Mouse (Mus musculus) cerebellum, adult 2 months (tissue): ENCODE results near the gene Znrf4. TPM values are rescaled to one million over a fixed set of nuclear protein-coding genes. Genes with fewer than 3 reads are reported as not detected.

Source experiments
- DNase-seq, 2 experiments: peaks; one replicate each; pipeline ENCODE4 v3.0.0; 2021
- H3K27ac ChIP-seq: fragments of 200-500 bp; 2 replicates; pipeline ENCODE4 v1.5.1; 2012; ENCODE audit warnings: low read length, control low read depth, inconsistent platforms; ENCODE audit not compliant: insufficient read depth
- H3K27me3 ChIP-seq: fragments of 200-500 bp; 2 replicates; pipeline ENCODE4 v1.6.1; 2012; ENCODE audit warnings: inconsistent platforms, mild to moderate bottlenecking, low read length, moderate library complexity; ENCODE audit not compliant: control insufficient read depth, insufficient read depth
- H3K4me1 ChIP-seq: fragments of 200-500 bp; 2 replicates; pipeline ENCODE4 v1.6.1; 2011; ENCODE audit warnings: low read length; ENCODE audit not compliant: control insufficient read depth, insufficient read depth
- H3K4me3 ChIP-seq: fragments of 200-500 bp; replicated peaks from 2 replicates; pipeline ENCODE3; 2011; ENCODE audit warnings: mild to moderate bottlenecking, low read depth, low read length, control low read depth; ENCODE audit not compliant: insufficient read depth
- CTCF ChIP-seq: fragments of 200-500 bp; IDR thresholded peaks from 2 replicates; pipeline ENCODE4 v1.5.1; 2011; ENCODE audit warnings: low read depth, mild to moderate bottlenecking, control low read depth, low read length, moderate library complexity, borderline replicate concordance; ENCODE audit not compliant: insufficient read depth
- POLR2A ChIP-seq: fragments of 200-500 bp; IDR thresholded peaks from 2 replicates; pipeline ENCODE4 v1.6.1; 2011; ENCODE audit warnings: low read length, control low read depth, borderline replicate concordance; ENCODE audit not compliant: insufficient read depth
- WGBS: fragments of 180-500 bp; shearing (Covaris S2); methylation state at CpG from one replicate; pipeline ENCODE4 v1.1.7; 2018; 5-methylcytosine and 5-hydroxymethylcytosine counted together
- polyA plus RNA-seq: library from polyadenylated mRNA; depleted of rRNA; stranded (reverse); fragments of >200 nt; gene quantifications from 2 replicates; pipeline ENCODE4 v1.2.3, GENCODE M21; 2012

Gene Znrf4
- polyA plus RNA-seq, 1 experiment, result not detected

DNA sequence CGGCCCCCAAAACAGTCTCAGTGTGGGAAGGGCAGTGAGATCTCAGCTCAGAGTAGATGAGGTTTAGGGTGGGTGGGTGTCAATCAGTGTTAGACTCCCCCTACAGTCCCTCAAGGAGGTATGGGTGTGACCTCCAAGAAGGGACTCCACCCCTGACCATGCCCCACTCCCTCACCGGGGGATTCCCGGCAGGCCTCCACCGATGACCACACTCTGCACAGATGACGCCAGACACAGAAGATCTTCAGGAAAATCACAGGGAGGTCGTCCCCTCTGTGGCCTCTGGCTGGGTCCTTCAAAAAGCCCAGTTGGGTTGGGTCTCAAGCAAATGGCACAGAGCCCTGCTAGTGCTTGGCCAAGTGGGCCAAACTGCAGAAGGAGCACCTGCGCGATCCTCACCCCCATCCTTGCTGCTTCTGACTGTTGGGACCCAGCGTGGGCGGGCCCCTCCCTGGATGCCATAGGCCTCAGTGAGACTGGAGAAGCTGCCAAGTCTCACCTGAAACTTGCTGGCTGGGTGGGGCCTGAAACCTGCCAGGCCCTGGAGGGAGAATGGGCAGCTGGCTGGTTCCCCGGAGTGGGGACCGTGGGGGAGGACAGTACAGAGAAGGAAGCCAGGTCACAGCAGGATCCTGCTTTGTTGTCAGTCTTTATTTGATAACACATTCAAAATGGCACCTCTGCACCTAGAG, 38.7 kb upstream of the Znrf4 start:
- peak in 1 of 2 experiments; percentile 25 for DNase-seq
- H3K4me1 ChIP-seq, result peaks cover 24% of the 10 kb centered on the region
- WGBS, result 58% methylated on average over 12 of the region's 12 CpGs
- H3K27me3 ChIP-seq, result no peaks in the 10 kb centered on the region
- H3K27ac ChIP-seq, result no peak overlapping the region
- no peak overlapping the region for H3K4me3 ChIP-seq
- no peak for TF ChIP-seq CTCF
- no peak for TF ChIP-seq POLR2A

DNA sequence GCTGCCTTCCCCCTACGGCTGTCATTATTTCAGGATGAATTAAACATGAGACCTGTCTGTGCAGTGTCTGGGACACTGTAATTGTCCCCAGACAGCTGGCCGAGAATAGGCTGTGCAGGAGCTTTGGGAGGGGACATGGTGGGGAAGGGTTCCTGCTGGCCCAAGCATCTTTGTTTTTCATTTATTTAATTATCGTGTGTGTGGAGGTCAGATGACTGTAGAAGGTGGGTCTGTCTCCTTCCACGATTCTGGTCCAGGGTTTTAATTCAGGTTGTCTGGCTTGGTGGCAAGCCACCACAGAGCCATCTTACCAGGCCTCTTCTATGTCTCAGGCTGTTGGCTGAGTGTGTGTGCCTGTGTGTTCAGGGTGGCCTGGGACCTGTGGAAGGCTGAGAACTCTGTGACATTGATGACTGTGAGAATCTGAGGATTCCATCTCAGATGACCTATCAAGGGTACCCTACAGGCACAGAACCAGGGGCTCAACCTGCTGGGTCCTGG, 36.4 kb upstream of the Znrf4 start:
- TF ChIP-seq POLR2A, result no peak
- no peak for TF ChIP-seq CTCF
- peak in 1 of 2 experiments; percentile 14 for DNase-seq
- no peak overlapping the region for H3K4me3 ChIP-seq
- WGBS, result 68% methylated on average over 4 of the region's 4 CpGs
- H3K4me1 ChIP-seq, result peaks cover 24% of the 10 kb centered on the region
- H3K27ac ChIP-seq, result no peak overlapping the region
- H3K27me3 ChIP-seq, result no peaks in the 10 kb centered on the region

DNA sequence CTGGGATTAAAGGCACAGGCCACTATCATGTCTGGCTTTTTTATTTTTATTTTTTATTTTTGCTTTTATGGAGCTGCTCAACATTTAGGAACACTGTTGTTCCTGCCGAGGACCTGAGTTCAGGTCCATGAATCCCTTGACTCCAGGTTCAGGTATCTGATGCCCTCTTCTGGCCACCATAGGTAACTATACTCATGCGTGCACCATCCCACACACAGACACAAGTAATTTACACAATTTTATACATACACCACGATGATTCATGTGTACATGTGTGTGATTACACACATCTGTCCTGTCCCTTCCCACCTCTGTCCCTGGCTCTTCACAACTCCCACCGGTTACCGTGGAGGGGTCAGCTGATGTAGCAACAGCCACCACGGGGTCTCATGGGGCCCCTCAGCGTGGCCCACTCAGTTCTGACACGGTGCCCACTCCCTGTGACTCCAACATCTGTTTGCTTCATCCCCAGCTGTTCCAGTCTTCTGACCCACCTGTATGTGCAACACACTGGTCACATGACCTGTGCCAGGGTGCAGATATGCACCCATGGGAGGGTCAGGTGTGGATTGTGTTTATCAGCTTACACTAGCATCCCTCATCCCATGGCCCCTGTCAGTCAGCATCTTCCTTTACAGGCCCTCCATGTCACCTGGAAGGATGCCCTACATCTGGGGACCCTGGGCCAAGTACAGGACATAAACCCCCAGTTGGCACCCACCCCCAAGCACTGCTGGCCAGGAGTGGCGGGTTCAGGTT, 35.8 kb upstream of the Znrf4 start:
- peak in 1 of 2 experiments; percentile 27 for DNase-seq
- TF ChIP-seq POLR2A (no peak), CTCF (peak; percentile 47; the same call in 1 of the 2 replicates)
- no peak overlapping the region for H3K27ac ChIP-seq
- WGBS, result 40% methylated on average over 9 of the region's 9 CpGs
- H3K4me1 ChIP-seq, result peaks cover 24% of the 10 kb centered on the region
- H3K4me3 ChIP-seq, result no peak overlapping the region
- no peaks in the 10 kb centered on the region for H3K27me3 ChIP-seq

DNA sequence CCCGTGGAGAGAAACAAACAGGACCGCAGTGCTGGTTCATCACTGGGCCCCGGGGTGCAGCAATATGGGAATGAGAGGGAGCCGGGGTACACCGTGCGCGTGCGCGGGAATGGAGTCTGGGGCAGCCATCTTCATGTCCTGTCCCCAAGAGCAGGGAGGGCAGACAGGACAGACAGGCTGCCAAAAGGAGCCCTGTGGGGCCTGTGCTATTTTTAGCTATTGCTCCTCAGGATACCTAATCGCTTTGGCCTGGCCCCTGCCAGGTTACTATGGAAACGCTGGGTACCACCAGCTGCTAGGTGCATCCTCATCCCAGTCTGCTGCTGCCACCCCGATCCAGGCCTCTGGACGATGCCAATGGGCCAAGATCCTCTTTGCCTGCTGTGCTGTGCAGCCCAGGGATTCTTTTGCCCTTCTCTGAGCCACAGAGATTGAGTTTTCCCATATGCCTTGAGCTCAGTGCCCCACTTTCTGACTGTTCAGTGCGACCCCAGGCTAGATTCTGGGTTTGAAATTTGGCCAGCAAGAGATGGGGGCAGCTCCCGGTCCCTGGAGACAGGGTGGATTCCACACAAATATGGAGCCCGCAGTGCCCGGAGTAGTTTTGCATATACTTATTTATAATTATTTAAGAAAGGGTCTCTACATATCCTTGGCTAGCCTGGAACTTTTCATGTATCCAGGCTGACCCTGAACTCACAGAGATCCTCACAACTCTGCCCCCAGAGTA, 35.0 kb upstream of the Znrf4 start:
- peaks cover 24% of the 10 kb centered on the region for H3K4me1 ChIP-seq
- WGBS, result 8% methylated on average over 17 of the region's 17 CpGs
- peak overlapping the region; percentile 45 for H3K27ac ChIP-seq
- peak; percentile 88 to 95 for DNase-seq
- no peaks in the 10 kb centered on the region for H3K27me3 ChIP-seq
- H3K4me3 ChIP-seq, result no peak overlapping the region
- TF ChIP-seq POLR2A (no peak), CTCF (no peak)

DNA sequence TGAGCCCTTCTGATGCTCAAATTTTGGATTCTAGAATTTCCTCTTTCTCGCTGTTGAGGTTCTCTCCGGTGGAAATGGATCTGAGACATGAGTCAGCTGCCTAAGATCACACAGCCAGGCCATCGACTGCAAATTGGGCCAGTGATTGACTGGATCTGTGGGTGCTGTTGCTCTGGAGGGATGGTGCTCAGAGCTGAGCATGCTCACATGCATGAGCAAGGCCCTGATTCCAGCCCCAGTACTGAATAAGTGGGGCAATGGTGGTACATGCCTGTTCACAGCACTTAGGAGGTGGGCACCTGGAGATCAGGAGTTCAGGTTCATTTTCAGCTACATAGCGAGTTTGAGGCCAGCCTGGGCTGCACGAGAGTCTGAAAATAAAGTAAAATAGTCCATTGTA, 34.3 kb upstream of the Znrf4 start:
- 63% methylated on average over 5 of the region's 5 CpGs for WGBS
- no peak for TF ChIP-seq POLR2A
- no peak for TF ChIP-seq CTCF
- Histone ChIP-seq H3K4me3 (no peak overlapping the region), H3K27me3 (no peaks in the 10 kb centered on the region), H3K27ac (peak overlapping the region; percentile 45), H3K4me1 (peaks cover 24% of the 10 kb centered on the region)
- DNase-seq, result no peak

DNA sequence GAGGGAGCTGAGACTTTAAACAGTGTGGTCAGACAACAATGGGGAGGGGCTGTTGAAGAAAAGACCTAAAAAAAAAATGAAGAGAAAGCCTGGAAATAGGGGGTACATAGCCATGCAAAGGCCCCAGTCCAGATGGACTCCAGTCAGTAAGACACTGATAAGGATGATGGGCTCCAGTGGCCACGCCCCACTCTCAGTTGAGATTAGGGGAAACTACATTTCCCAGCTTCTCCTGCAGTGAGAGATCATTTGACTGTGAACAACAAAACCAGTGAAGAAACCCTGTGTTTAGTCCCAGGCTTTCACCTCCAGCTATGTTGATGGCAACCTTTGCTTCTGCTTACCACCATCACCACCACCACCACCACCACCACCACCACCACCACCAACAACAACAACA, 33.7 kb upstream of the Znrf4 start:
- Histone ChIP-seq H3K4me3 (no peak overlapping the region), H3K27me3 (no peaks in the 10 kb centered on the region), H3K4me1 (peaks cover 19% of the 10 kb centered on the region), H3K27ac (no peak overlapping the region)
- 88% methylated on average over 1 of the region's 1 CpGs for WGBS
- DNase-seq, result no peak
- TF ChIP-seq POLR2A, result no peak
- no peak for TF ChIP-seq CTCF

DNA sequence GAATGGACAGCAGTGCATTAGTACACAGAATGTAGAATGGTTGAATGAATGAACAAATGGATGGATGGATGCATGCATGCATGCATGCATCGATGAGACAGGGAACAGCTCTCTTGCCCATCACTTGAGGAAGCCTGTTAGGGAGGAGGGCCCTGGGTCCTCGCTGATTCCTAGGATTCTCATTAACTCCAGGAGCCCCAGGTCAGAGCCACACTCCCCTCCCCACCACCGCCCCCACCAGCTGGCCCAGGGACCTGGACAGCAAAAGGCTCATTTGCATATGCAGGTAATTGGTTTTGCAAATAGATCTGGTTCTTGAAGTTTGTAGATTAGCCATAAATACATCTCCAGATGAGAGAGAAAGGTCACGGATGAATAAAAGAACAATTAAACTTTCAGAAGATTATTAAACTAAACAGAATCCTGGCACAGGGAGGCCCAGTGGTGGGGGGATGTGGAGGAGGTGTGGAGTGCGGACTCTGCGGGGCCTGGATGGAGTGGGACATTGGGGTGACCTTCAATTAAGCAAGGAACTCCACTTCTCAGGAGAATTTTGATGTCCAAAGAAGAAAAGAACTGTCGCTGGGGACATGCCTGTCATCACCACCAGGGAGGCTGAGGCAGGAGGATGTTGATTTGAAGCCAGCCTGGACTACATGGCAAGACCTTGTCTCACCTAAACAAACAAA, 32.6 kb upstream of the Znrf4 start:
- Histone ChIP-seq H3K27ac (no peak overlapping the region), H3K4me3 (no peak overlapping the region), H3K27me3 (no peaks in the 10 kb centered on the region), H3K4me1 (peaks cover 16% of the 10 kb centered on the region)
- no peak for TF ChIP-seq CTCF
- TF ChIP-seq POLR2A, result no peak
- peak in 1 of 2 experiments; percentile 7 for DNase-seq
- 89% methylated on average over 7 of the region's 7 CpGs for WGBS
